Mouse (Mus musculus) embryonic facial prominence, embryonic 12.5 days (tissue): ENCODE data around the gene 9130019O22Rik. TPM values are rescaled to one million over a fixed set of nuclear protein-coding genes. Genes with fewer than 3 reads are reported as not detected.
A peak's percentile ranks its signal among the peaks of the same experiment; 100 is the strongest.
"Not testable (repeated sequence)": the region's sequence is repeated elsewhere in the genome, so short reads cannot be mapped to it uniquely, and the experiment has no call there.

Source experiments
- ATAC-seq: fragments of 200-750 bp; cut with Nextera tagmentation; 2 replicates; pipeline ENCODE4 v1.8.0; 2017; ENCODE audit not compliant: insufficient number of reproducible peaks, insufficient read depth, low FRiP score, low TSS enrichment
- H3K27ac ChIP-seq: fragments of 300-500 bp; sonication (generic); 2 replicates; pipeline ENCODE4 v1.5.1; 2016; ENCODE audit warnings: mild to moderate bottlenecking
- H3K27me3 ChIP-seq: fragments of 300-500 bp; sonication (generic); 2 replicates; pipeline ENCODE4 v1.6.1; 2016; ENCODE audit warnings: mild to moderate bottlenecking, moderate library complexity
- H3K36me3 ChIP-seq: fragments of 300-500 bp; sonication (generic); 2 replicates; pipeline ENCODE4 v1.6.1; 2016; ENCODE audit warnings: mild to moderate bottlenecking
- H3K4me1 ChIP-seq: fragments of 300-500 bp; sonication (generic); 2 replicates; pipeline ENCODE4 v1.6.1; 2016
- H3K4me2 ChIP-seq: fragments of 300-500 bp; sonication (generic); replicated peaks from 2 replicates; pipeline ENCODE4 v1.6.1; 2016; ENCODE audit warnings: mild to moderate bottlenecking, moderate library complexity
- H3K4me3 ChIP-seq: fragments of 300-500 bp; sonication (generic); 2 replicates; pipeline ENCODE4 v1.5.1; 2016; ENCODE audit warnings: mild to moderate bottlenecking
- H3K9ac ChIP-seq: fragments of 300-500 bp; sonication (generic); 2 replicates; pipeline ENCODE4 v1.6.1; 2016; ENCODE audit warnings: mild to moderate bottlenecking, moderate library complexity
- H3K9me3 ChIP-seq: fragments of 300-500 bp; sonication (generic); 2 replicates; pipeline ENCODE4 v1.6.1; 2016; ENCODE audit warnings: mild to moderate bottlenecking, moderate library complexity
- WGBS: fragments of 180-500 bp; shearing (Covaris S2); methylation state at CpG from one replicate; pipeline ENCODE4 v1.1.7; 2016; 5-methylcytosine and 5-hydroxymethylcytosine counted together
- polyA plus RNA-seq: library from polyadenylated mRNA; unstranded; fragments of >200 nt; fragmentation: Nextera tagmentation; extraction: Ambion mirVana; gene quantifications from 2 replicates; pipeline ENCODE4 v1.2.1, GENCODE M21; 2016

9130019O22Rik gene
- polyA plus RNA-seq, 1 experiment from 2014 or later, result 6.0 TPM

DNA sequence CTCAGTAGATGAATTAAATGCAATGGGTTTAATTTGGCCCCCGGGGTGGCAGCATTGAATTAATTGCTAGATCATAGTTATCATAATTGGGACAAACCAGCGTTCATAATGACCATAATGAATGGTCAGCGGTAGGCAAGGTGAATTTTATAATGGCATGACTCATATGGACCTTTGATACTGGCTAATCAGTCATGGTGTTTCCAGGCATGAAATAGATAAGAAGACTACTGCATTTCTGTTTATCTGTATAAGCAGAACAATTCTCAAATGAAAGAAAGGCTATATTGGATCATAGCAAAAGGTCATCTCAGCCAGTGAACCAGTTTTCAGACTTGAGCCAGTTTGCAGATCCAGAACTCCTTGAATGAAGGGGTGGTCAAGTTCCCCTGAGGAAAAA is 13.4 kb upstream of the 9130019O22Rik start:
- WGBS, result 65% methylated on average over 3 of the region's 3 CpGs
- H3K4me3 ChIP-seq, result no peak overlapping the region
- ATAC-seq, result no peak
- H3K27ac ChIP-seq, result no peak overlapping the region
- no peak overlapping the region for H3K4me2 ChIP-seq
- no peaks in the 10 kb centered on the region for H3K4me1 ChIP-seq
- peaks cover 4% of the 10 kb centered on the region for H3K36me3 ChIP-seq
- no peaks in the 10 kb centered on the region for H3K27me3 ChIP-seq
- H3K9ac ChIP-seq, result no peak overlapping the region
- no peaks in the 10 kb centered on the region for H3K9me3 ChIP-seq

- H3K4me3 ChIP-seq, result peak overlapping the region; percentile 72
- no peak for ATAC-seq
- WGBS, result 26% methylated on average over 7 of the region's 7 CpGs
- peak overlapping the region; percentile 86; the same call in 1 of the 2 replicates for H3K27ac ChIP-seq
- peak overlapping the region; percentile 85 for H3K4me2 ChIP-seq
- no peaks in the 10 kb centered on the region for H3K27me3 ChIP-seq
- peaks cover 11% of the 10 kb centered on the region for H3K36me3 ChIP-seq
- peak overlapping the region; percentile 35 for H3K9ac ChIP-seq
- H3K9me3 ChIP-seq, result no peaks in the 10 kb centered on the region
- peaks cover 4% of the 10 kb centered on the region for H3K4me1 ChIP-seq
These were observed 7.0 kb upstream of the 9130019O22Rik start for GRCm38 (mm10) chr7:127393944-127394333.

DNA sequence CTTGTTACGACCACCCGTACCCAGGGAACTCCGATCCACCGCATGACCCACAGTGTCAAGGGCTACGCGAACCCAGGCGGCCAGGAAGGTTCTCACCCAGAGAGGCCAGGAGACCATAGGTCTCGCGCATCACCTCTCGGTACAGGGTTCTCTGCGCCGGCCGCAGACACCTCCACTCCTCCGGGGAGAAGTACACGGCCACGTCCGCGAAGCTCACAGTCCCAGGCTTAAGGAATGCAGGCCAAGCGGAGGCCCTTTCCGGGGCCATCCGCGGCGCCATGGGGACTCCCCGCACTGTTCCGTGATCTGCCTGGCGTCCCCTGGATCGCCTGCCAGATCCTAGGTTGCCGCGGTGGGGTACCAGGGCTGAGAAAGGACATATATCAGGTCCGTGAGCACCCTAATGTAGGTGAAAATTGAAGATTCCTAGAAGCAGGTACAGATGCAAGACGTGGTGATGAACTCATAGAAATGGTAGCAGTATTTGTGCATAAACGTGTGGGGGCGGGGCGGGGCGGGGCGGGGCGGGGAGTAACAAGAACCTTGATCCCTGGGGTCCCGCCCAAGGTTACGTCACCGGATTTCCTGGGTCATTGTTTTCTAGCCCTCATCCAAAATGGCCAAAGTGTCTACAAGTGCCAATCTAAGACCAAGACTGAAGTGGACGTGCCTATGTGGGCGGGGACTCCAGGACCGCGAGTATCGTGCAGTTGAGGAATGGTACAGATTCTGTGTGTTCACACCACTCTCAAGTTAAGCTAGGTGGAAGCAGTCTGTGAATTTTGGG is 6.4 kb upstream of the 9130019O22Rik start, which contains the start of gene E430018J23Rik:
E430018J23Rik (minus strand) TSS at position 473 of the 787 bp plus-strand sequence.
- Histone ChIP-seq H3K9me3 (no peaks in the 10 kb centered on the region), H3K4me2 (peak within 1 kb of the TSS; percentile 85), H3K27ac (peak within 1 kb of the TSS; percentile 86), H3K36me3 (peaks cover 11% of the 10 kb centered on the region), H3K4me1 (peaks cover 4% of the 10 kb centered on the region), H3K27me3 (no peaks in the 10 kb centered on the region), H3K9ac (peak within 1 kb of the TSS; percentile 76), H3K4me3 (peak within 1 kb of the TSS; percentile 72)
- ATAC-seq, result peak; percentile 81
- under 1% methylated on average over 45 of the region's 45 CpGs for WGBS

DNA sequence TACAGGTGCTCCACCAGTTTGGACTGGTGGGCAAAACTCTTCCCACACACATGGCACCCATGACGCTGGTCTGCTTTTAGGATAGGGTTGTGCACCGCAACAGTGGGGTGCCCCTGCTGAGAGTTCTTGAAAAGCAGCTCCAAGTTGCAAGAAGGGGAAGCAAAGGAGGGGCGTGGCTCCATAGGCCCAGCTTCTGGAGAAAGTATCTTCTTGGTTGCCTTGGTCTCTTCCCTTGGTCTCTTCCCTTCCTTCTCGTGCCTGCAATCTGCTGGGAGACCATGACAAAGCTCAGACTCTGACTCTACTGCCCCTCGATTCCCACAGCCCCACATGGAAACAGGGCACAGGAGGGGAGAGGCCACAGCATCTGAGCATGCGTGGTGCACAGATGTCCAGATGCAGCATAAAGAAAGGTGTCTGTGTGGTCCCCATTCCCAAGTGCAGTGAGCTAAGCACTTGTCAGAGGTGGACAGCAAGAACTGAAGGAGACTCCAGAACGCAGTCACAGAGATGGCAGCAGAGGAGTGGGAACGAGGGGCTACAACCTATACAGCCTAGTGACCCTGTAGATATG is 5.4 kb upstream of the 9130019O22Rik start:
- Histone ChIP-seq H3K9ac (peak overlapping the region; percentile 76), H3K4me1 (peaks cover 4% of the 10 kb centered on the region), H3K9me3 (no peaks in the 10 kb centered on the region), H3K27me3 (no peaks in the 10 kb centered on the region), H3K4me3 (peak overlapping the region; percentile 72), H3K27ac (no peak overlapping the region), H3K4me2 (peak overlapping the region; percentile 85), H3K36me3 (peaks cover 11% of the 10 kb centered on the region)
- no peak for ATAC-seq
- 81% methylated on average over 8 of the region's 8 CpGs for WGBS

- H3K27me3 ChIP-seq, result no peaks in the 10 kb centered on the region
- no peak overlapping the region for H3K9ac ChIP-seq
- no peak overlapping the region for H3K27ac ChIP-seq
- no peak overlapping the region for H3K4me3 ChIP-seq
- WGBS, result 95% methylated on average over 16 of the region's 16 CpGs
- ATAC-seq, result no peak
- H3K9me3 ChIP-seq, result no peaks in the 10 kb centered on the region
- H3K4me2 ChIP-seq, result no peak overlapping the region
- peaks cover 4% of the 10 kb centered on the region for H3K4me1 ChIP-seq
- H3K36me3 ChIP-seq, result peaks cover 11% of the 10 kb centered on the region
These were observed 4.6 kb upstream of the 9130019O22Rik start for GRCm38 (mm10) chr7:127391538-127391937.

- Histone ChIP-seq H3K27me3 (no peaks in the 10 kb centered on the region), H3K9me3 (no peaks in the 10 kb centered on the region), H3K4me2 (no peak overlapping the region), H3K36me3 (peaks cover 15% of the 10 kb centered on the region), H3K4me3 (no peak overlapping the region), H3K9ac (no peak overlapping the region), H3K27ac (no peak overlapping the region), H3K4me1 (peaks cover 4% of the 10 kb centered on the region)
- 77% methylated on average over 7 of the region's 7 CpGs for WGBS
- no peak for ATAC-seq
These were observed 3.3 kb upstream of the 9130019O22Rik start for GRCm38 (mm10) chr7:127390306-127390705.

DNA sequence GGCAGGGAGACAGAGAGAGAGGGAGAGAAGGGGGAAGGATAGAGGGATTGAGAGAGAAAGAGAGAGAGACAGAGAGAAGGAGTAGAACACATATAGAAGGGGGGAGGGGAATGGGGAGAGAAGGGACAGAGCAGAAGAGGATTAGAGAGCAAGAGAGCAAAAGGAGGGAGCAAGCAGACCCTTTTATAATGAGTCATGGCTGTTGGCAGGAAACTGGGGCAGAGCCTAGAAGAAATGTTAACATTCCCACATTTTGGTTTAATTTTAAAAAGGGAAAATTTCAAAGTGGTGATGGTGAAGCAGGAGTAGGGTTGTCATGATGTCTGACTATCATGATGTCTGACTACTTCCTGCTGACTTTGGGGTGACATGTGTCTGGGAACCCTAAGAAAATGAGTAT is 1.2 kb upstream of the 9130019O22Rik start:
- not testable (repeated sequence) for H3K9ac ChIP-seq, H3K9me3 ChIP-seq, H3K27me3 ChIP-seq, H3K4me3 ChIP-seq, ATAC-seq, H3K4me2 ChIP-seq, H3K27ac ChIP-seq, H3K4me1 ChIP-seq
- H3K36me3 ChIP-seq, result peaks cover 27% of the 10 kb centered on the region

GRCm38 (mm10) chr7:127385560-127385959 is 1.4 kb downstream of the 9130019O22Rik start:
- H3K4me3 ChIP-seq, H3K9me3 ChIP-seq, H3K27me3 ChIP-seq, H3K9ac ChIP-seq, H3K27ac ChIP-seq, H3K4me2 ChIP-seq, ATAC-seq, H3K4me1 ChIP-seq: not testable (repeated sequence)
- peaks cover 24% of the 10 kb centered on the region for H3K36me3 ChIP-seq
- WGBS, result 93% methylated on average over 4 of the region's 4 CpGs

DNA sequence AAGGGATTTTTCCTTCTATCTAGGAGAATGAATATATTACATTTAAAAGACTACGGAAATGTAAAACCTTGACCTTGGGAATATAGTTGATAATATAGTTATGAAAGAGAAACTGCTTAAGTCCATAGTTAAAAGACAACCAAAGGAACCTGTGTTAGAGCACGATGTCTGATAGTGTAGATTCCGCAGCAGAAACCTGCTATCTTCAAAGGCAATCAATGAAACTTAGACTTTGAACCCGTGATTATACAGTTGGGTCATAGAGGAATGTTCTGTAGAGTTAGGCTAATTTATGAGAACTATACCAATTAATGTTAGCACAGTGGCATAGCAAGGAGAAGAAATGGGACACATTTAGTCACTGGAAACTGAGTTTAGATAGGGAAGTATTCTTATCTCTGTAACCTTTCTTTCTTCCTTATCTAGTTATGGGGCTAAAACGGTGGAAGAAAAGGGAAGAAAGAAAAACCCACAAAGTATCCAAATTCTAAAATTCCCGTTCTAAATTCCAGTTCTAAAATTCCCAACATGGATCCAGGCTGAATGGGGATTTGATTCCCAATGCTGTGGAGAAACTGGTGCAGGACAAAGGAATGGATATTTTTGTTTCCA is 8.6 kb downstream of the 9130019O22Rik start:
- no peaks in the 10 kb centered on the region for H3K27me3 ChIP-seq
- H3K9me3 ChIP-seq, result no peaks in the 10 kb centered on the region
- H3K27ac ChIP-seq, result no peak overlapping the region
- H3K36me3 ChIP-seq, result peaks cover 16% of the 10 kb centered on the region
- 77% methylated on average over 6 of the region's 6 CpGs for WGBS
- no peak for ATAC-seq
- no peaks in the 10 kb centered on the region for H3K4me1 ChIP-seq
- no peak overlapping the region for H3K4me3 ChIP-seq
- H3K9ac ChIP-seq, result no peak overlapping the region
- H3K4me2 ChIP-seq, result no peak overlapping the region

DNA sequence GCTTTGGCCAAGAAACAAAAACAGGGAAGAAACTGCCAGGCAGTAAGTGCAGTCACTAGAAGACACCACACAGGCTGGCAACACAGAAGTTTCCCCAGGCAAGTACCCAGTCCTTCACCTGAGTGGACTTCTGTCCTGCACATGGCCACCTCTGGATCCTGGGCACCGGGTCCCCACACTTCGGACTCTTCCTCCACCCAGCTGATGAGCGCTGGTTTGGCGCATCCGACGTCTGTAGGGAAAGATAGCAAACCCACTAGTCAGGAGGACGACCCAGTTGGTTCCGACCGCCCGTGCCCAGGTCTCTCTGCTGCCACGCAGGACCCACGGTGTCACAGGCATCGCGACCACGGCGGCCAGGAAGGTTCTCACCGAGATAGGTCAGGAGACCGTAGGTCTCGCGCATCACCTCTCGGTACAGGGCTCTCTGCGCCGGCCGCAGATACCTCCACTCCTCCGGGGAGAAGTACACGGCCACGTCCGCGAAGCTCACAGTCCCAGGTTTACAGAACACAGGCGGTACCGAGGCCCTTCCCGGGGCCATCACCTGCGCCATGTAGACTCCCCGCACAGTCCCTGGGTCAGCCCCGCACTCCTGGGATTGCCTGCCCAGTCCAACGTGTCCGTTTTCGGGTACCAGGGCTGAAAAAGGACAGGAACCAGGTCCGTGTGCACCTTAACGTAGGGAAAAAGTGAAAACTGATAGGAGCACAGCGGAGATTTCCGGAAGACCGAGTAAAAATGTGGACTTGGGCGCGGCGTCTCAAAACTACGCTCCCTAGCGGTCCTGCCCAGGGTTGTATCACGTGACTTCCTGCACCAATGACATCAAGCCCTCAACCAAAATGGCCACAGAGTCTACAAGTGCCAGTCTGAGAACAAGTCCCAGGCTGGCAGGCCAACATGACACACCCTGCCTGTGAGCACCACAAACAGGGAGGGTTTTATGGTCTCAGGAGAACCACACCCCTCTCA is 11.4 kb downstream of the 9130019O22Rik start, which contains the start of gene Zfp747:
Zfp747 (minus strand) TSS at position 780 of the 975 bp plus-strand sequence.
- 2% methylated on average over 49 of the region's 49 CpGs for WGBS
- ATAC-seq, result peak; percentile 89
- Histone ChIP-seq H3K27ac (peak within 1 kb of the TSS; percentile 50; the same call in 1 of the 2 replicates), H3K9ac (peak within 1 kb of the TSS; percentile 74), H3K4me2 (peak within 1 kb of the TSS; percentile 65), H3K36me3 (peaks cover 15% of the 10 kb centered on the region), H3K4me3 (peak within 1 kb of the TSS; percentile 70)
- not testable (repeated sequence) for H3K9me3 ChIP-seq, H3K27me3 ChIP-seq, H3K4me1 ChIP-seq

GRCm38 (mm10) chr7:127371870-127372269 is 15.1 kb downstream of the 9130019O22Rik start:
- H3K9ac ChIP-seq, H3K4me1 ChIP-seq, ATAC-seq, H3K4me2 ChIP-seq, H3K27me3 ChIP-seq, H3K4me3 ChIP-seq, H3K27ac ChIP-seq, H3K9me3 ChIP-seq: not testable (repeated sequence)
- peaks cover 15% of the 10 kb centered on the region for H3K36me3 ChIP-seq
- 72% methylated on average over 3 of the region's 3 CpGs for WGBS
